Mouse (Mus musculus): ENCODE measurements at regions not wholly inside any gene's neighbourhood (a gene's known extent, or its start where the extent isn't known, plus 50 kb on each side); places are given as distances from the start of the nearest gene placed in this dataset.

DNA sequence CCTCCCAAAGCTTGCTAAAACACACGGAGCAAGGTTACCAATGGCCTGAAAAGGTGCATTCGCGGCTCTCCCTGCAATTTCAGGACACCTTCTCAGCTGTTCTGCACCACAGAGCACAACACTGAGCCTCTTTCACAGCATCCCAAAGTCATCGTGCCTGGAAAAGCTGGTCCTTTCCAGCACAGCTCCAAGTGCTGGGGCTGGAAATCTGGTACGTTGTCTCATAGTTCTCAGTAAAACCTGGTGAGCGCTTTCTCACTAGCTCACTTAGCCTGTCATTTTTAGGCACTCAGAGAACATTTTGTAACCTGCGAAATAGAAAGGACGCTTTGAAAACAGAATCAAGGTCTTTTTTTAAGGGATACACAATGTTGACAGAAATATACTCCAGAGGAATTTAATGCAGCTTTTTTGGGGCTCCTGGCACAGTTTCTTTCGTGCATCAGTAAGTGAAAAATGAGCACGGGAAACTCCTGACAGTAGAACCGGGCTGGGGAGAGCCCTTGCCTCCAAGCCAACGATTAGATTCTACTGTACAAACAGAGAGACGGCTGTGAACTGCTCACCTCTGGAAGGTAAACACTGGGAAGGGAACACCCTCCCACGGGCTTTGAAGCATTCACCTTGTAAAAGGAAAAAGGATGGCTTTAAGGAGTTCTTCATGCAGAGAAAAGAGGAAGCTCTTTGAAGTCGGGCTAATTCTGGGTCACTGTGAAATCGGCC, 549.3 kb upstream of the 4930412O13Rik start:
- TF ChIP-seq GATA1 (IDR thresholded peaks at IDR 0.05; ENCODE audit: borderline replicate concordance, low read length), result no peak
- TF ChIP-seq FLI1 (IDR thresholded peaks at IDR 0.05; ENCODE audit: low read length), result no peak
